Mouse (Mus musculus): Measurements from ENCODE around the gene Npl. TPM values are rescaled to one million over a fixed set of nuclear protein-coding genes. Genes with fewer than 3 reads are reported as not detected.
A peak's percentile ranks its signal among the peaks of the same experiment; 100 is the strongest.
"Not testable (repeated sequence)": the region's sequence is repeated elsewhere in the genome, so short reads cannot be mapped to it uniquely, and the experiment has no call there.

Npl gene
- polyA plus RNA-seq, 1 experiment from 2014 or later = 16.9 TPM

GRCm38 (mm10) chr1:153539739-153540333, 10.0 kb downstream of the Npl start:
- Histone ChIP-seq H3K4me1 (replicated peaks) (0 out of 2 replicates have a peak, but pooled peaks cover 5% of the 10 kb centered on the region), H3K36me3 (no peaks in the 10 kb centered on the region), H3K4me3 (no peak overlapping the region), H3K9me3 (no peaks in the 10 kb centered on the region), H3K4me2 (no peak overlapping the region), H3K9ac (no peak overlapping the region), H3K27me3 (no peaks in the 10 kb centered on the region), H3K27ac (replicated peaks) (peak overlapping the region; percentile 68)
- WGBS = 32% methylated on average over 9 of the region's 9 CpGs
- ATAC-seq (ENCODE audit: low read depth) = peak; percentile 37; the same call in 1 of the 2 replicates

- 25% methylated on average over 9 of the region's 9 CpGs for WGBS
- Histone ChIP-seq H3K27ac (replicated peaks) (no peak overlapping the region; the same call in 1 of the 2 replicates), H3K27me3 (no peaks in the 10 kb centered on the region), H3K36me3 (no peaks in the 10 kb centered on the region), H3K4me1 (replicated peaks) (peaks cover 20% of the 10 kb centered on the region), H3K4me2 (no peak overlapping the region), H3K9ac (no peak overlapping the region), H3K9me3 (no peaks in the 10 kb centered on the region), H3K4me3 (no peak overlapping the region)
- ATAC-seq (ENCODE audit: low read depth) = no peak
Observed at GRCm38 (mm10) chr1:153535611-153536010, 14.2 kb downstream of the Npl start.

- not testable (repeated sequence) for H3K9me3 ChIP-seq, H3K36me3 ChIP-seq, H3K9ac ChIP-seq, H3K4me3 ChIP-seq, H3K27me3 ChIP-seq, H3K4me2 ChIP-seq
- 0 out of 2 replicates have a peak, but pooled peaks have one; percentile 13 for ATAC-seq (ENCODE audit: low read depth)
- WGBS = 94% methylated on average over 3 of the region's 3 CpGs
- H3K4me1 ChIP-seq (replicated peaks) = peaks cover 20% of the 10 kb centered on the region
- peak overlapping the region; percentile 80 for H3K27ac ChIP-seq (replicated peaks)
Observed at GRCm38 (mm10) chr1:153532896-153533295, 16.9 kb downstream of the Npl start.

GRCm38 (mm10) chr1:153532234-153532841, 17.5 kb downstream of the Npl start:
- peaks cover 20% of the 10 kb centered on the region for H3K4me1 ChIP-seq (replicated peaks)
- 12% methylated on average over 12 of the region's 12 CpGs for WGBS
- H3K36me3 ChIP-seq = no peaks in the 10 kb centered on the region
- peak overlapping the region; percentile 45 for H3K4me2 ChIP-seq
- H3K27me3 ChIP-seq = no peaks in the 10 kb centered on the region
- H3K4me3 ChIP-seq = no peak overlapping the region
- peak overlapping the region; percentile 80 for H3K27ac ChIP-seq (replicated peaks)
- peak overlapping the region; percentile 60 for H3K9ac ChIP-seq
- no peaks in the 10 kb centered on the region for H3K9me3 ChIP-seq
- peak; percentile 62; the same call in 1 of the 2 replicates for ATAC-seq (ENCODE audit: low read depth)

GRCm38 (mm10) chr1:153531677-153532233, 18.1 kb downstream of the Npl start:
- WGBS = 22% methylated on average over 9 of the region's 9 CpGs
- Histone ChIP-seq H3K36me3 (no peaks in the 10 kb centered on the region), H3K27me3 (no peaks in the 10 kb centered on the region), H3K4me3 (no peak overlapping the region), H3K4me1 (replicated peaks) (peaks cover 20% of the 10 kb centered on the region), H3K4me2 (peak overlapping the region; percentile 45), H3K9me3 (no peaks in the 10 kb centered on the region), H3K27ac (replicated peaks) (peak overlapping the region; percentile 80), H3K9ac (peak overlapping the region; percentile 60)
- peak; percentile 79 for ATAC-seq (ENCODE audit: low read depth)

- Histone ChIP-seq H3K27ac (replicated peaks) (no peak overlapping the region), H3K4me1 (replicated peaks) (no peaks in the 10 kb centered on the region), H3K4me3 (no peak overlapping the region), H3K36me3 (no peaks in the 10 kb centered on the region), H3K9me3 (no peaks in the 10 kb centered on the region), H3K9ac (no peak overlapping the region), H3K27me3 (no peaks in the 10 kb centered on the region), H3K4me2 (no peak overlapping the region)
- WGBS = 71% methylated on average over 3 of the region's 3 CpGs
- no peak for ATAC-seq (ENCODE audit: low read depth)
Observed at GRCm38 (mm10) chr1:153522116-153522515, 27.7 kb downstream of the Npl start.

GRCm38 (mm10) chr1:153515368-153515767, 34.5 kb downstream of the Npl start:
- Histone ChIP-seq H3K27ac (replicated peaks) (no peak overlapping the region), H3K4me3 (no peak overlapping the region), H3K27me3 (no peaks in the 10 kb centered on the region), H3K9ac (no peak overlapping the region), H3K4me1 (replicated peaks) (no peaks in the 10 kb centered on the region), H3K36me3 (no peaks in the 10 kb centered on the region), H3K9me3 (no peaks in the 10 kb centered on the region), H3K4me2 (no peak overlapping the region)
- WGBS = 88% methylated on average over 12 of the region's 12 CpGs
- no peak for ATAC-seq (ENCODE audit: low read depth)

- no peaks in the 10 kb centered on the region for H3K4me1 ChIP-seq (replicated peaks)
- H3K4me2 ChIP-seq = no peak overlapping the region
- H3K4me3 ChIP-seq = no peak overlapping the region
- WGBS = 69% methylated on average over 2 of the region's 2 CpGs
- no peaks in the 10 kb centered on the region for H3K36me3 ChIP-seq
- H3K9me3 ChIP-seq = no peaks in the 10 kb centered on the region
- H3K9ac ChIP-seq = no peak overlapping the region
- no peak overlapping the region for H3K27ac ChIP-seq (replicated peaks)
- no peak for ATAC-seq (ENCODE audit: low read depth)
- no peaks in the 10 kb centered on the region for H3K27me3 ChIP-seq
Observed at GRCm38 (mm10) chr1:153510330-153511009, 39.4 kb downstream of the Npl start.

GRCm38 (mm10) chr1:153509569-153509968, 40.3 kb downstream of the Npl start:
- H3K27ac ChIP-seq (replicated peaks); H3K4me3 ChIP-seq; H3K27me3 ChIP-seq; H3K9me3 ChIP-seq; ATAC-seq (ENCODE audit: low read depth); H3K9ac ChIP-seq; H3K4me1 ChIP-seq (replicated peaks); H3K4me2 ChIP-seq; H3K36me3 ChIP-seq: not testable (repeated sequence)
- WGBS = 53% methylated on average over 8 of the region's 8 CpGs

- no peak overlapping the region for H3K4me3 ChIP-seq
- H3K4me1 ChIP-seq (replicated peaks) = no peaks in the 10 kb centered on the region
- H3K36me3 ChIP-seq = no peaks in the 10 kb centered on the region
- no peak for ATAC-seq (ENCODE audit: low read depth)
- H3K4me2 ChIP-seq = no peak overlapping the region
- no peaks in the 10 kb centered on the region for H3K27me3 ChIP-seq
- H3K27ac ChIP-seq (replicated peaks) = no peak overlapping the region
- H3K9me3 ChIP-seq = no peaks in the 10 kb centered on the region
- WGBS = 91% methylated on average over 6 of the region's 6 CpGs
- H3K9ac ChIP-seq = no peak overlapping the region
Observed at GRCm38 (mm10) chr1:153509012-153509411, 40.8 kb downstream of the Npl start.

- no peak for ATAC-seq (ENCODE audit: low read depth)
- Histone ChIP-seq H3K4me3 (no peak overlapping the region), H3K9ac (no peak overlapping the region), H3K9me3 (no peaks in the 10 kb centered on the region), H3K27ac (replicated peaks) (no peak overlapping the region), H3K36me3 (no peaks in the 10 kb centered on the region), H3K27me3 (no peaks in the 10 kb centered on the region), H3K4me1 (replicated peaks) (no peaks in the 10 kb centered on the region), H3K4me2 (no peak overlapping the region)
- WGBS = 64% methylated on average over 6 of the region's 6 CpGs
Observed at GRCm38 (mm10) chr1:153506266-153506665, 43.6 kb downstream of the Npl start.

- no peak overlapping the region for H3K4me3 ChIP-seq
- no peaks in the 10 kb centered on the region for H3K9me3 ChIP-seq
- H3K27ac ChIP-seq (replicated peaks) = no peak overlapping the region
- no peaks in the 10 kb centered on the region for H3K4me1 ChIP-seq (replicated peaks)
- ATAC-seq (ENCODE audit: low read depth) = no peak
- H3K4me2 ChIP-seq = no peak overlapping the region
- H3K36me3 ChIP-seq = no peaks in the 10 kb centered on the region
- H3K9ac ChIP-seq = no peak overlapping the region
- 66% methylated on average over 5 of the region's 5 CpGs for WGBS
- H3K27me3 ChIP-seq = no peaks in the 10 kb centered on the region
Observed at GRCm38 (mm10) chr1:153501644-153502321, 48.1 kb downstream of the Npl start.

Measured in neural tube, embryonic 13.5 days (tissue).